Mouse (Mus musculus) MEL (cell line): ENCODE measurements around the gene R3hcc1l. TPM values are rescaled to one million over a fixed set of nuclear protein-coding genes. Genes with fewer than 3 reads are reported as not detected.

Experiments
- DNase-seq: peaks from one replicate; pipeline ENCODE4 v3.0.0; 2011; ENCODE audit warnings: low read depth, low spot score
- H3K27ac ChIP-seq: 2 replicates; pipeline ENCODE4 v1.5.1; 2012; ENCODE audit warnings: low read depth, mild to moderate bottlenecking, control low read depth, low read length, moderate library complexity; ENCODE audit not compliant: control insufficient read depth
- H3K27me3 ChIP-seq, 2 experiments: fragments of 150-350 bp in 1 of 2; sonication (generic) in 1 of 2; 2 replicates each; pipeline ENCODE4 v1.6.1; 2012; ENCODE audit warnings: low read length in 2 of 2, mild to moderate bottlenecking in 2 of 2, improper control_type of control experiment in 1 of 2, moderate library complexity in 1 of 2; ENCODE audit not compliant: insufficient read depth in 2 of 2, control insufficient read depth in 1 of 2
- H3K36me3 ChIP-seq, 2 experiments: 2 replicates each; pipeline ENCODE4 v1.6.1; 2012 to 2014; ENCODE audit warnings: low read length in 2 of 2, improper control_type of control experiment in 1 of 2, inconsistent platforms in 1 of 2, mild to moderate bottlenecking in 1 of 2; ENCODE audit not compliant: insufficient read depth in 2 of 2, control insufficient read depth in 1 of 2
- H3K4me1 ChIP-seq, 2 experiments: fragments of 150-350 bp in 1 of 2; sonication (generic) in 1 of 2; 2 replicates each; pipeline ENCODE4 v1.6.1; 2012; ENCODE audit warnings: low read length in 2 of 2, improper control_type of control experiment in 1 of 2, mild to moderate bottlenecking in 1 of 2; ENCODE audit not compliant: insufficient read depth in 2 of 2, control insufficient read depth in 1 of 2
- H3K4me3 ChIP-seq, 2 experiments: fragments of 150-350 bp in 1 of 2; sonication (generic) in 1 of 2; 2 replicates each; pipeline ENCODE4 v1.5.1; 2012; ENCODE audit warnings: low read depth in 2 of 2, low read length in 2 of 2, mild to moderate bottlenecking in 2 of 2, moderate library complexity in 2 of 2, control low read depth in 1 of 2, improper control_type of control experiment in 1 of 2; ENCODE audit not compliant: control insufficient read depth in 1 of 2, insufficient read depth in 1 of 2
- H3K79me2 ChIP-seq: 2 replicates; pipeline ENCODE4 v1.6.1; 2012; ENCODE audit warnings: mild to moderate bottlenecking, low read length, moderate library complexity; ENCODE audit not compliant: control insufficient read depth, poor library complexity, insufficient read depth
- H3K9ac ChIP-seq: 2 replicates; pipeline ENCODE4 v1.6.1; 2012; ENCODE audit warnings: low read depth, mild to moderate bottlenecking, control low read depth, low read length, moderate library complexity; ENCODE audit not compliant: control insufficient read depth, poor library complexity, severe bottlenecking
- H3K9me3 ChIP-seq: fragments of 150-350 bp; sonication (generic); replicated peaks from 2 replicates; pipeline ENCODE4 v1.6.1; 2012; ENCODE audit warnings: mild to moderate bottlenecking, low read length, improper control_type of control experiment, moderate library complexity; ENCODE audit not compliant: insufficient read depth
- CHD1 ChIP-seq: IDR thresholded peaks from 2 replicates; pipeline ENCODE4 v1.6.1; 2012; ENCODE audit warnings: low read depth, mild to moderate bottlenecking, inconsistent platforms, low read length, improper control_type of control experiment
- EP300 ChIP-seq, 2 experiments: IDR thresholded peaks; 2 replicates each; pipeline ENCODE4 v1.6.1; 2011; ENCODE audit warnings: improper control_type of control experiment in 2 of 2, low read length in 2 of 2, low read depth in 1 of 2, mild to moderate bottlenecking in 1 of 2
- ETS1 ChIP-seq: IDR thresholded peaks from 2 replicates; pipeline ENCODE4 v1.6.1; 2012; ENCODE audit warnings: low read depth, mild to moderate bottlenecking, inconsistent platforms, low read length, improper control_type of control experiment, moderate library complexity
- GATA1 ChIP-seq: IDR thresholded peaks from 2 replicates; pipeline ENCODE4 v1.6.1; 2011; ENCODE audit warnings: low read depth, low read length, improper control_type of control experiment
- KAT2A ChIP-seq: conservative IDR thresholded peaks from 2 replicates; pipeline ENCODE4 v1.6.1; 2012; ENCODE audit warnings: low read depth, low read length, improper control_type of control experiment, inconsistent platforms
- MAFK ChIP-seq: IDR thresholded peaks from 2 replicates; pipeline ENCODE4 v1.6.1; 2011; ENCODE audit warnings: low read depth, mild to moderate bottlenecking, low read length, improper control_type of control experiment, borderline replicate concordance
- MEF2A ChIP-seq: IDR thresholded peaks from 2 replicates; pipeline ENCODE4 v1.6.1; 2014; ENCODE audit warnings: low read depth, mild to moderate bottlenecking, inconsistent platforms, low read length, improper control_type of control experiment; ENCODE audit not compliant: poor library complexity, insufficient replicate concordance, severe bottlenecking; ENCODE audit errors: extremely low read depth
- POLR2A ChIP-seq, 2 experiments: IDR thresholded peaks; 2 replicates each; pipeline ENCODE4 v1.6.1; 2011 to 2012; ENCODE audit warnings: low read length in 2 of 2, mild to moderate bottlenecking in 2 of 2, control low read depth in 1 of 2, improper control_type of control experiment in 1 of 2, low read depth in 1 of 2, moderate library complexity in 1 of 2; ENCODE audit not compliant: control insufficient read depth in 1 of 2, insufficient read depth in 1 of 2, poor library complexity in 1 of 2
- POLR2AphosphoS2 ChIP-seq: IDR thresholded peaks from 2 replicates; pipeline ENCODE4 v1.6.1; 2011; ENCODE audit warnings: low read length, improper control_type of control experiment
- RCOR1 ChIP-seq: IDR thresholded peaks from 2 replicates; pipeline ENCODE4 v1.6.1; 2012; ENCODE audit warnings: low read depth, mild to moderate bottlenecking, inconsistent platforms, low read length, improper control_type of control experiment
- SIN3A ChIP-seq: IDR thresholded peaks from 2 replicates; pipeline ENCODE4 v1.6.1; 2012; ENCODE audit warnings: low read length, improper control_type of control experiment, inconsistent platforms
- UBTF ChIP-seq: IDR thresholded peaks from 2 replicates; pipeline ENCODE4 v1.6.1; 2012; ENCODE audit warnings: low read depth, mild to moderate bottlenecking, inconsistent platforms, low read length, improper control_type of control experiment, moderate library complexity, borderline replicate concordance; ENCODE audit not compliant: insufficient read depth
- ZC3H11A ChIP-seq: IDR thresholded peaks from 2 replicates; pipeline ENCODE4 v1.6.1; 2012; ENCODE audit warnings: low read depth, mild to moderate bottlenecking, inconsistent platforms, low read length, improper control_type of control experiment
- ZMIZ1 ChIP-seq: IDR thresholded peaks from 2 replicates; pipeline ENCODE4 v1.6.1; 2012; ENCODE audit warnings: low read depth, mild to moderate bottlenecking, inconsistent platforms, low read length, improper control_type of control experiment, moderate library complexity
- polyA plus RNA-seq, 2 experiments: library from polyadenylated mRNA; stranded (reverse) in 1 of 2; unstranded in 1 of 2; fragments of >175 nt in 1 of 2; fragments of >200 nt in 1 of 2; gene quantifications; 2 replicates each; pipeline versions ENCODE4 v1.2.1 to v1.2.4; 2012; ENCODE audit warnings: low replicate concordance in 2 of 2, low read depth in 1 of 2; ENCODE audit not compliant: insufficient read length in 2 of 2, insufficient read depth in 1 of 2, missing spikeins in 1 of 2
- total RNA-seq: library from RNA; depleted of rRNA; stranded (reverse); fragments of 300-350 nt; gene quantifications from 2 replicates; pipeline ENCODE4 v1.2.3, GENCODE M21; 2012

Gene R3hcc1l
- total and polyA plus RNA-seq, 3 experiments = 14.8 to 119 (median 21.5) TPM

- DNase-seq = peak; percentile 35
- Histone ChIP-seq H3K27ac (no peak overlapping the region), H3K36me3 (peaks cover 10 to 14% of the 10 kb centered on the region in 2 experiments), H3K27me3 (no peaks in the 10 kb centered on the region), H3K9ac (no peak overlapping the region), H3K79me2 (peaks cover 8% of the 10 kb centered on the region; the same call in 1 of the 2 replicates), H3K4me1 (peaks cover 7 to 8% of the 10 kb centered on the region in 2 experiments), H3K9me3 (no peaks in the 10 kb centered on the region), H3K4me3 (no peak overlapping the region)
- TF ChIP-seq UBTF (no peak), SIN3A (no peak), ETS1 (peak; percentile 22; the same call in 1 of the 2 replicates), EP300 (IDR thresholded peaks at IDR 0.05; ENCODE audit: low read depth in 1 of 2, low read length in 2 of 2) (peak in 1 of 2 experiments; percentile 32; a peak in 2 of 4 replicates), MEF2A (no peak)
Observed at GRCm38 (mm10) chr19:42563726-42564270, 45.2 kb downstream of the R3hcc1l start.

GRCm38 (mm10) chr19:42566283-42567019 lies 47.9 kb downstream of the R3hcc1l start:
- TF ChIP-seq RCOR1 = no peak
- TF ChIP-seq GATA1 = no peak
- no peak for TF ChIP-seq MAFK
- no peak for TF ChIP-seq ZC3H11A
- no peak for TF ChIP-seq POLR2AphosphoS2
- no peak for TF ChIP-seq CHD1
- no peak for TF ChIP-seq POLR2A (IDR thresholded peaks at IDR 0.05; ENCODE audit: control insufficient read depth in 1 of 2, insufficient read depth in 1 of 2, low read depth in 1 of 2, low read length in 2 of 2, poor library complexity in 1 of 2)
- no peak for TF ChIP-seq ZMIZ1
- no peak for TF ChIP-seq EP300 (IDR thresholded peaks at IDR 0.05; ENCODE audit: low read depth in 1 of 2, low read length in 2 of 2)
- TF ChIP-seq KAT2A = no peak
- no peak for TF ChIP-seq SIN3A
- Histone ChIP-seq H3K9ac (no peak overlapping the region), H3K4me3 (no peak overlapping the region), H3K36me3 (peaks cover 10 to 12% of the 10 kb centered on the region in 2 experiments), H3K27me3 (no peaks in the 10 kb centered on the region), H3K79me2 (peaks cover 3% of the 10 kb centered on the region; the same call in 1 of the 2 replicates), H3K9me3 (no peaks in the 10 kb centered on the region), H3K27ac (no peak overlapping the region), H3K4me1 (peaks cover 7 to 8% of the 10 kb centered on the region in 2 experiments)
- DNase-seq = no peak
